Mouse (Mus musculus) liver, embryonic 14.5 days (tissue): ENCODE data around the gene Rundc3a. TPM values are rescaled to one million over a fixed set of nuclear protein-coding genes. Genes with fewer than 3 reads are reported as not detected.

Experiments
- ATAC-seq: fragments of 200-750 bp; cut with Nextera tagmentation; 2 replicates; pipeline ENCODE4 v1.8.0; 2017; ENCODE audit warnings: moderate number of reproducible peaks, mild to moderate bottlenecking, moderate library complexity; ENCODE audit not compliant: insufficient read depth
- DNase-seq, 3 experiments: peaks; one replicate each; pipeline ENCODE4 v3.0.0-alpha.2; 2012 to 2013; ENCODE audit warnings: low read depth in 3 of 3, low spot score in 3 of 3
- H3K27ac ChIP-seq: fragments of 300-500 bp; sonication (generic); 2 replicates; pipeline ENCODE4 v1.5.1; 2014; ENCODE audit warnings: moderate library complexity, mild to moderate bottlenecking, control low read depth, inconsistent platforms
- H3K27me3 ChIP-seq: fragments of 300-500 bp; sonication (generic); 2 replicates; pipeline ENCODE4 v1.6.1; 2014; ENCODE audit warnings: mild to moderate bottlenecking, low read length, moderate library complexity; ENCODE audit not compliant: control insufficient read depth, insufficient read depth
- H3K36me3 ChIP-seq: fragments of 300-500 bp; sonication (generic); replicated peaks from 2 replicates; pipeline ENCODE4 v1.6.1; 2014; ENCODE audit warnings: low read depth; ENCODE audit not compliant: control insufficient read depth, insufficient read depth
- H3K4me1 ChIP-seq, 2 experiments: fragments of 200-500 bp in 1 of 2; fragments of 300-500 bp in 1 of 2; sonication (generic) in 1 of 2; replicated peaks; 2 replicates each; pipeline ENCODE4 v1.6.1; 2012 to 2014; ENCODE audit warnings: antibody characterized with exemption in 1 of 2, inconsistent platforms in 1 of 2, low read length in 1 of 2; ENCODE audit not compliant: control insufficient read depth in 2 of 2, insufficient read depth in 2 of 2
- H3K4me2 ChIP-seq: fragments of 300-500 bp; sonication (generic); 2 replicates; pipeline ENCODE4 v1.6.1; 2014; ENCODE audit warnings: low read depth, mild to moderate bottlenecking, control low read depth, moderate library complexity
- H3K4me3 ChIP-seq, 2 experiments: fragments of 200-500 bp in 1 of 2; fragments of 300-500 bp in 1 of 2; sonication (generic) in 1 of 2; 2 replicates each; pipeline ENCODE4 v1.5.1; 2012 to 2014; ENCODE audit warnings: low read depth in 2 of 2, low read length in 2 of 2, mild to moderate bottlenecking in 2 of 2, control low read depth in 1 of 2, inconsistent platforms in 1 of 2, moderate library complexity in 1 of 2; ENCODE audit not compliant: insufficient read depth in 1 of 2
- H3K9ac ChIP-seq: fragments of 300-500 bp; sonication (generic); replicated peaks from 2 replicates; pipeline ENCODE4 v1.6.1; 2014; ENCODE audit warnings: mild to moderate bottlenecking, control low read depth, moderate library complexity
- H3K9me3 ChIP-seq: fragments of 300-500 bp; sonication (generic); 2 replicates; pipeline ENCODE4 v1.6.1; 2016; ENCODE audit warnings: low read length, mixed read lengths; ENCODE audit not compliant: control insufficient read depth
- CTCF ChIP-seq: IDR thresholded peaks from 2 replicates; pipeline ENCODE4 v1.5.1; 2016; ENCODE audit warnings: antibody characterized with exemption, low read depth, control low read depth
- EP300 ChIP-seq: IDR thresholded peaks from 2 replicates; pipeline ENCODE4 v1.6.1; 2016; ENCODE audit warnings: antibody characterized with exemption, low read depth
- WGBS: fragments of 180-500 bp; shearing (Covaris S2); extraction: QIAGEN DNeasy Blood & Tissue Kit; methylation state at CpG from one replicate; pipeline ENCODE4 v1.1.7; 2014; ENCODE audit not compliant: insufficient replicate concordance; 5-methylcytosine and 5-hydroxymethylcytosine counted together
- polyA plus RNA-seq, 2 experiments: library from polyadenylated mRNA; depleted of rRNA in 1 of 2; stranded (reverse) in 1 of 2; unstranded in 1 of 2; fragments of >200 nt; fragmentation: Nextera tagmentation in 1 of 2; extraction: Ambion mirVana in 1 of 2; gene quantifications; 2 replicates each; pipeline versions ENCODE4 v1.2.1 to v1.2.3; 2012 to 2014

Gene Rundc3a
- polyA plus RNA-seq, 2 experiments: 1.0 to 1.4 TPM

DNA sequence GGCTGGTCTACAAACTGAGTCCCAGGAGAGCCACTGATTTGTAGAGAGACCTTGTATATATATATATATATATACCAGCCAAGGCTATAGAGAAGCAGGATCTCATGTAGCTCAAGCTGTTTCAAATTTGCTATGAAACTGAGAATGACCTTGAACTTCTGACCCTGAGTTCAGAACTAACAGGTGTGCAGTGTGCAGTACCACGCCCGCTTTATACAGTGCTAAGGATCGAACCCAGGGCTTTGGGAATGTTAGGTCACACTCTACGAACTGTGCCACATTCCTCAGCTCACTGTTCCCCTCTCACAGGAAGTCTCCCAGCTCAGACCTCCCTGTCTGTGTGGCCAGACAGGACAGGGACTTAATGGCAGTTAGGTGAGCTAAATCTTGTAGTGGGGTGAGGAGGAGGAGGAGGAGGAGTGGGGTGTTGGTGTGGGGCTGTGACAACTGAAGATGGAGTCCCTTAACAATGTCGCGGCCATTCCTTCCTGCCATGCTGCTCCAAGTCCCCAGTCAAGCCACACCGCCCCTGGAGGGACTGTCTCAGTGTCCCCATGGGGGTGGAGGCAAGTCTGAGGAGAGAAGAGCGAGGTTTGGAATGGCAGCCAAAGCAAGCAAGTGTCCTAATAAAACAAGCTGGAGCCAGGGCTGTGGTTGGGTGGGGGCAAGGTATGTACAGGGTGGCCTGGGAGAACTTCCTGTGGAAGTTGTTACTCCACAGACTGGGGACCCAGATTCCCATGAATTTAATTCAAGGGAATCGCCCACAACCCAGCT is 25.5 kb upstream of the Rundc3a start:
- no peaks in the 10 kb centered on the region for H3K27me3 ChIP-seq
- H3K27ac ChIP-seq: peak overlapping the region; percentile 88
- peak overlapping the region; percentile 34 for H3K4me2 ChIP-seq
- no peak overlapping the region for H3K4me3 ChIP-seq
- ATAC-seq: no peak
- TF ChIP-seq EP300 (no peak), CTCF (no peak)
- peaks cover 63 to 65% of the 10 kb centered on the region in 2 experiments for H3K4me1 ChIP-seq
- WGBS: 60% methylated on average over 9 of the region's 9 CpGs
- no peak for DNase-seq
- H3K36me3 ChIP-seq: peaks cover 13% of the 10 kb centered on the region
- peak overlapping the region; percentile 66 for H3K9ac ChIP-seq
- no peaks in the 10 kb centered on the region for H3K9me3 ChIP-seq

DNA sequence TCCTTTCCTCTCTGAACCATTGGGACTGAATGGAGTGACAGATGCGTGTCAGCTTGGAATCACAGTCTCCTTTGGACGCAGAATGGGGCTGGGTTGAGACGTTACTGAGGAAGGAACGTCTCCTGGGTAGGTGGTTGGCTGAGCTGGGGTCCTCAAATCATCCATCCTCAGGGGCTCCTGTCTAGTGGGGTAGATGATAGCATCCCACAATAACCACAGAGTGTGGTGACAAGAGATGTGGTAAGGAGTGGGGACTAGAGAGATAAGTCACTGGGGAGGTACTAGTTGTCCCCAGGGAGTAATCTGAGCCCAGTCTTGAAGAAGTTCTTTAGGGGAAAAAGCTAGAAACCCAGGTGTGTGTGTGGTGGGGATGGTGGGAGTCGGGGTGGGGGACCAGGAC is 24.9 kb upstream of the Rundc3a start:
- Histone ChIP-seq H3K36me3 (peaks cover 7% of the 10 kb centered on the region), H3K4me2 (peak overlapping the region; percentile 34), H3K9ac (peak overlapping the region; percentile 66), H3K4me3 (no peak overlapping the region), H3K27me3 (no peaks in the 10 kb centered on the region), H3K4me1 (peaks cover 67 to 68% of the 10 kb centered on the region in 2 experiments), H3K27ac (peak overlapping the region; percentile 88), H3K9me3 (no peaks in the 10 kb centered on the region)
- 26% methylated on average over 5 of the region's 5 CpGs for WGBS
- ATAC-seq (no peak), DNase-seq (no peak)
- TF ChIP-seq EP300: peak; percentile 63
- no peak for TF ChIP-seq CTCF

- peaks cover 76 to 77% of the 10 kb centered on the region in 2 experiments for H3K4me1 ChIP-seq
- WGBS: 69% methylated on average over 4 of the region's 4 CpGs
- H3K9ac ChIP-seq: peak overlapping the region; percentile 66
- H3K36me3 ChIP-seq: peaks cover 2% of the 10 kb centered on the region
- H3K9me3 ChIP-seq: no peaks in the 10 kb centered on the region
- peak overlapping the region; percentile 88 for H3K27ac ChIP-seq
- ATAC-seq (no peak), DNase-seq (no peak)
- no peaks in the 10 kb centered on the region; the same call in 1 of the 2 replicates for H3K27me3 ChIP-seq
- H3K4me3 ChIP-seq: no peak overlapping the region
- H3K4me2 ChIP-seq: peak overlapping the region; percentile 34
- TF ChIP-seq EP300 (no peak), CTCF (no peak)
Measured at GRCm38 (mm10) chr11:102369263-102369662, 23.9 kb upstream of the Rundc3a start.

- no peaks in the 10 kb centered on the region; the same call in 1 of the 2 replicates for H3K27me3 ChIP-seq
- no peaks in the 10 kb centered on the region for H3K36me3 ChIP-seq
- no peak overlapping the region for H3K4me2 ChIP-seq
- TF ChIP-seq CTCF: no peak
- no peak for TF ChIP-seq EP300
- H3K4me3 ChIP-seq: no peak overlapping the region
- H3K27ac ChIP-seq: peak overlapping the region; percentile 88
- peaks cover 81 to 84% of the 10 kb centered on the region in 2 experiments for H3K4me1 ChIP-seq
- WGBS: 52% methylated on average over 7 of the region's 7 CpGs
- ATAC-seq: no peak
- no peak for DNase-seq
- H3K9ac ChIP-seq: peak overlapping the region; percentile 66
- no peaks in the 10 kb centered on the region for H3K9me3 ChIP-seq
Measured at GRCm38 (mm10) chr11:102370285-102370684, 22.9 kb upstream of the Rundc3a start.

DNA sequence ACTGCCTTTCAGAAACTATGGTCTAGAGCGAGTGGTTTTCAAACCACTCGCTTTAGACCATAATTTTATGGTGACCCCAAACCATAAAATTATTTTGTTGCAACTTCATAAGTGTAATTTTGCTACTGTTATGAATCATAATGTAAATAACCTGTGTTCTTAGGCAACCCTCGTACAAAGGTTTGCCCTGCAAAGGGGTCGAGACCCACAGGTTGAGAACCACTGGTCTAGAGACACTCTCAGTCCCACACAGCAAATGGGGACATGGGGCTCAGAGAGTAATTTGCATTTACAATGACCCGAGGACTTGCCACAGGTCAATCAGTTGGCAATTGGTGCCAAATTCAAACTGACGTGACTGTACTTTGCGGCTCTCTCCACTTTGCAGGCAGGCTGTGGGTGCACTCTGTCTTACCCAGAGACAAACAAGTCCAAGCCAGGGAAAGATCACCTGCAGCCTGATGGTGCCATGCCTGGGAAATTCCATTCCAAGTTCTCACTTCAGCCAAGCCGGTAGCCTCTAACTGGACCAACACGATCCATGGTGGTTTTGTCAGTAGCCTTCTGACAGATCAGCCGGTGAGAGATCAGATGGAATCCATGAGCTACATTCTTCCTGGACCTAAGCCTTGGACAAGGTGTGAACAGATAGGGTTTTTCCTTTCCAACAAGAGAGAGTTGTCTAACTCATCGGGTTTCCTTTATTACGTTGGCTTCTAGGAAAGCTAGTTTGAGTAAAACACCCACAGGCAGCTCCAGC is 21.1 kb upstream of the Rundc3a start:
- Histone ChIP-seq H3K9me3 (no peaks in the 10 kb centered on the region), H3K9ac (peak overlapping the region; percentile 99), H3K4me3 (peak overlapping the region in 1 of 2 experiments; percentile 46; a peak in 2 of 4 replicates), H3K4me1 (peaks cover 76 to 82% of the 10 kb centered on the region in 2 experiments), H3K4me2 (peak overlapping the region; percentile 96), H3K27me3 (no peaks in the 10 kb centered on the region; the same call in 1 of the 2 replicates), H3K36me3 (no peaks in the 10 kb centered on the region), H3K27ac (peak overlapping the region; percentile 100)
- ATAC-seq (no peak), DNase-seq (no peak)
- TF ChIP-seq EP300: no peak
- 72% methylated on average over 12 of the region's 12 CpGs for WGBS
